ENCODE assay signal across 8 mouse cellular contexts in genomic region chr13:64275754-64276127, GRCm38 (mm10). TPM values are rescaled to one million over a fixed set of nuclear protein-coding genes. Genes with fewer than 3 reads are reported as not detected.
A peak's percentile ranks its signal among the peaks of the same experiment; 100 is the strongest.
DNase-seq lines count a peak whose midpoint lies in the region; ATAC-seq and TF ChIP-seq lines count a peak whose summit lies in the region.

No protein-coding gene starts in this region.

- no peak for TF ChIP-seq CTCF in MEL (IDR thresholded peaks at IDR 0.05 in 2 of 3, conservative IDR thresholded peaks at IDR 0.05 in 1 of 3; ENCODE audit: control insufficient read depth in 1 of 3, insufficient read depth in 1 of 3, low read depth in 2 of 3, low read length in 3 of 3, poor library complexity in 1 of 3, severe bottlenecking in 1 of 3)

- no peaks in the 10 kb centered on the region for H3K9me3 ChIP-seq in heart, embryonic 11.5 days (replicated peaks; ENCODE audit: control insufficient read depth, low read length)
- no peaks in the 10 kb centered on the region for H3K9me3 ChIP-seq in MEL (replicated peaks; ENCODE audit: insufficient read depth, low read length)
- no peaks in the 10 kb centered on the region for H3K9me3 ChIP-seq in hindbrain, embryonic 11.5 days (ENCODE audit: control insufficient read depth, low read length)

- peak; percentile 57 to 60; a peak in 3 of 4 replicates for TF ChIP-seq EP300 in MEL (IDR thresholded peaks at IDR 0.05; ENCODE audit: low read depth in 1 of 2, low read length in 2 of 2)

- peak overlapping the region; percentile 80 for H3K9ac ChIP-seq in heart, embryonic 11.5 days (ENCODE audit: low read depth, low read length)
- H3K9ac ChIP-seq in MEL (ENCODE audit: control insufficient read depth, low read depth, low read length, poor library complexity, severe bottlenecking), result peak overlapping the region; percentile 84
- H3K9ac ChIP-seq in hindbrain, embryonic 11.5 days (ENCODE audit: low read depth, low read length), result no peak overlapping the region

- TF ChIP-seq POLR2A in MEL (IDR thresholded peaks at IDR 0.05; ENCODE audit: control insufficient read depth in 1 of 2, insufficient read depth in 1 of 2, low read depth in 1 of 2, low read length in 2 of 2, poor library complexity in 1 of 2), result no peak; a peak in 1 of 4 replicates

- no peak for DNase-seq in heart, postnatal 10 days
- peak; percentile 84 for DNase-seq in MEL (ENCODE audit: low read depth, low spot score)
- DNase-seq in hindbrain, embryonic 11.5 days (ENCODE audit: low spot score), result no peak
- no peak for DNase-seq in layer of hippocampus, postnatal 25 days (ENCODE audit: extremely low spot score in 1 of 2, low spot score in 1 of 2)
- DNase-seq in spleen, postnatal 4 days (ENCODE audit: low spot score in 2 of 2), result no peak
- no peak for DNase-seq in adrenal gland, adult 8-10 months

- H3K4me3 ChIP-seq in heart, embryonic 11.5 days (ENCODE audit: low read depth, low read length), result peak overlapping the region; percentile 74
- peak overlapping the region; percentile 55 to 95 for H3K4me3 ChIP-seq in MEL (ENCODE audit: control insufficient read depth in 1 of 2, insufficient read depth in 1 of 2, low read depth in 2 of 2, low read length in 2 of 2)
- peak overlapping the region; percentile 72 for H3K4me3 ChIP-seq in hindbrain, embryonic 11.5 days (ENCODE audit: low read depth, low read length)

- 8% methylated on average over 9 of the region's 9 CpGs for WGBS in heart, embryonic 11.5 days (ENCODE audit: insufficient replicate concordance)
- 14% methylated on average over 9 of the region's 9 CpGs for WGBS in hindbrain, embryonic 11.5 days

- H3K27ac ChIP-seq in heart, embryonic 11.5 days (ENCODE audit: low read depth, low read length), result no peak overlapping the region
- peak overlapping the region; percentile 77 for H3K27ac ChIP-seq in MEL (ENCODE audit: control insufficient read depth, low read depth, low read length)
- H3K27ac ChIP-seq in hindbrain, embryonic 11.5 days (ENCODE audit: low read depth, low read length), result no peak overlapping the region

- H3K4me1 ChIP-seq in heart, embryonic 11.5 days (ENCODE audit: control insufficient read depth, insufficient read depth, low read length), result peaks cover 3% of the 10 kb centered on the region; the same call in 1 of the 2 replicates
- H3K4me1 ChIP-seq in MEL (ENCODE audit: control insufficient read depth in 1 of 2, insufficient read depth in 2 of 2, low read length in 2 of 2), result peaks cover 2 to 14% of the 10 kb centered on the region in 2 experiments; a peak in 3 of 4 replicates
- H3K4me1 ChIP-seq in hindbrain, embryonic 11.5 days (replicated peaks; ENCODE audit: control insufficient read depth, insufficient read depth, low read length), result no peaks in the 10 kb centered on the region

- H3K27me3 ChIP-seq in heart, embryonic 11.5 days (ENCODE audit: control insufficient read depth, insufficient read depth, low read length), result no peaks in the 10 kb centered on the region
- H3K27me3 ChIP-seq in MEL (ENCODE audit: control insufficient read depth in 1 of 2, insufficient read depth in 2 of 2, low read length in 2 of 2), result no peaks in the 10 kb centered on the region
- H3K27me3 ChIP-seq in hindbrain, embryonic 11.5 days (ENCODE audit: control insufficient read depth, insufficient read depth, low read length), result peaks cover 7% of the 10 kb centered on the region

- H3K79me2 ChIP-seq in MEL (ENCODE audit: control insufficient read depth, insufficient read depth, low read length, poor library complexity), result peaks cover 30% of the 10 kb centered on the region

- no peaks in the 10 kb centered on the region for H3K36me3 ChIP-seq in heart, embryonic 11.5 days (ENCODE audit: control insufficient read depth, insufficient read depth, low read length)
- H3K36me3 ChIP-seq in MEL (ENCODE audit: control insufficient read depth in 1 of 2, insufficient read depth in 2 of 2, low read length in 2 of 2), result peaks cover 0 to 18% of the 10 kb centered on the region in 2 experiments; a peak in 2 of 4 replicates
- H3K36me3 ChIP-seq in hindbrain, embryonic 11.5 days (ENCODE audit: control insufficient read depth, insufficient read depth, low read length), result no peaks in the 10 kb centered on the region

- no peak for ATAC-seq in heart, embryonic 11.5 days (replicated peaks; ENCODE audit: insufficient number of reproducible peaks, low FRiP score, low TSS enrichment)
- ATAC-seq in hindbrain, embryonic 11.5 days (ENCODE audit: low FRiP score), result no peak
- peak; percentile 26 for ATAC-seq in megakaryocyte progenitor cell, adult 5-6 weeks (replicated peaks; ENCODE audit: poor library complexity)

- peak overlapping the region; percentile 100 for H3K4me2 ChIP-seq in heart, embryonic 11.5 days
- H3K4me2 ChIP-seq in hindbrain, embryonic 11.5 days (replicated peaks; ENCODE audit: low read depth, low read length), result peak overlapping the region; percentile 99

- no peak for TF ChIP-seq RAD21 in MEL (IDR thresholded peaks at IDR 0.05; ENCODE audit: low read depth, low read length)

- intact Hi-C loops in heart, postnatal 10 days (cut with DNase I), result no loop called here

TF ChIP-seq in MEL, 35 proteins besides CTCF, POLR2A, EP300 and RAD21:
- no peak for TF ChIP-seq USF1 (IDR thresholded peaks at IDR 0.05; ENCODE audit: low read depth, low read length)
- peak; percentile 76 for TF ChIP-seq TBP (IDR thresholded peaks at IDR 0.05; ENCODE audit: low read depth, low read length)
- TF ChIP-seq MEF2A (IDR thresholded peaks at IDR 0.05; ENCODE audit: extremely low read depth, insufficient replicate concordance, low read depth, low read length, poor library complexity, severe bottlenecking), result no peak
- TF ChIP-seq JUND (IDR thresholded peaks at IDR 0.05; ENCODE audit: low read depth, low read length), result no peak
- TF ChIP-seq ZNF384 (IDR thresholded peaks at IDR 0.05; ENCODE audit: low read depth, low read length), result no peak
- TF ChIP-seq BHLHE40 (IDR thresholded peaks at IDR 0.05; ENCODE audit: borderline replicate concordance, low read depth, low read length), result no peak
- no peak for TF ChIP-seq CHD2 (IDR thresholded peaks at IDR 0.05; ENCODE audit: low read length)
- peak; percentile 80 for TF ChIP-seq TCF12 (IDR thresholded peaks at IDR 0.05; ENCODE audit: low read depth, low read length)
- no peak for TF ChIP-seq MAX (IDR thresholded peaks at IDR 0.05; ENCODE audit: low read length)
- TF ChIP-seq SIN3A (IDR thresholded peaks at IDR 0.05; ENCODE audit: low read length), result peak; percentile 59
- peak; percentile 51 for TF ChIP-seq TAL1 (IDR thresholded peaks at IDR 0.05; ENCODE audit: low read length)
- no peak for TF ChIP-seq KAT2A (conservative IDR thresholded peaks at IDR 0.05; ENCODE audit: low read depth, low read length)
- TF ChIP-seq CHD1 (IDR thresholded peaks at IDR 0.05; ENCODE audit: low read depth, low read length), result no peak
- TF ChIP-seq ETS1 (IDR thresholded peaks at IDR 0.05; ENCODE audit: low read depth, low read length), result peak; percentile 64
- no peak for TF ChIP-seq POLR2AphosphoS5 (IDR thresholded peaks at IDR 0.05; ENCODE audit: borderline replicate concordance, low read depth, low read length)
- no peak for TF ChIP-seq NRF1 (IDR thresholded peaks at IDR 0.05; ENCODE audit: insufficient read depth, low read depth, low read length, poor library complexity, severe bottlenecking)
- no peak for TF ChIP-seq MAFK (IDR thresholded peaks at IDR 0.05; ENCODE audit: borderline replicate concordance, low read depth, low read length)
- peak; percentile 78 for TF ChIP-seq GATA1 (IDR thresholded peaks at IDR 0.05; ENCODE audit: low read depth, low read length)
- TF ChIP-seq MXI1 (IDR thresholded peaks at IDR 0.05; ENCODE audit: low read depth, low read length), result 0 out of 2 replicates have a peak, but pooled peaks have one; percentile 19

RNA-seq across cellular contexts. Expression of gene Cdc14b, which starts 0.7 kb away (rescaled TPM):
- 21.6 and 29.5 TPM in 2 replicates for polyA plus RNA-seq in heart, embryonic 11.5 days (2014; fragmentation: Nextera tagmentation; extraction: Ambion mirVana)
- total RNA-seq in heart, postnatal 10 days (2021), result 10 to 100 TPM in 1 of 2 experiments, 1 to 10 TPM in 1; 9.3 to 10.3 TPM
- 18.7 and 22.2 TPM in 2 replicates for total RNA-seq in MEL (2012; rRNA removed)
- 10 to 100 TPM in 1 of 2 experiments, not detected in 1; 28.3 TPM for polyA plus RNA-seq in MEL (2012; ENCODE audit: insufficient read depth in 1 of 2, insufficient read length in 2 of 2, low read depth in 1 of 2, low replicate concordance in 2 of 2, missing spikeins in 1 of 2)
- 14.9 and 16.0 TPM in 2 replicates for polyA plus RNA-seq in hindbrain, embryonic 11.5 days (2014; fragmentation: Nextera tagmentation; extraction: Ambion mirVana)
- 1.6 and 1.9 TPM in 2 replicates for total RNA-seq in megakaryocyte progenitor cell, adult 5-6 weeks (2015)
- 0.74 and 2.4 TPM in 2 replicates for total RNA-seq in megakaryocyte progenitor cell, adult 5-6 weeks (2017)
- 1 to 10 TPM; 6.9 to 7.2 TPM for total RNA-seq in layer of hippocampus, postnatal 25 days (2021)
- 10 to 100 TPM; 11.0 to 21.2 (median 15.8) TPM for total RNA-seq in adrenal gland, adult 8-10 months (2022)

RNA-seq across cellular contexts. Expression of gene Aaed1, which starts 36.8 kb away (rescaled TPM):
- polyA plus RNA-seq in heart, embryonic 11.5 days (2014; fragmentation: Nextera tagmentation; extraction: Ambion mirVana), result 68.4 and 71.4 TPM in 2 replicates
- 10 to 100 TPM; 59.8 to 63.1 TPM for total RNA-seq in heart, postnatal 10 days (2021)
- total RNA-seq in MEL (2012; rRNA removed), result 4.2 and 4.4 TPM in 2 replicates
- polyA plus RNA-seq in MEL (2012; ENCODE audit: insufficient read depth in 1 of 2, insufficient read length in 2 of 2, low read depth in 1 of 2, low replicate concordance in 2 of 2, missing spikeins in 1 of 2), result 100 to 1,000 TPM in 1 of 2 experiments, 10 to 100 TPM in 1; 13.5 to 190 TPM
- polyA plus RNA-seq in hindbrain, embryonic 11.5 days (2014; fragmentation: Nextera tagmentation; extraction: Ambion mirVana), result 16.9 and 21.6 TPM in 2 replicates
- 19.6 and 20.3 TPM in 2 replicates for total RNA-seq in megakaryocyte progenitor cell, adult 5-6 weeks (2015)
- 33.1 and 42.4 TPM in 2 replicates for total RNA-seq in megakaryocyte progenitor cell, adult 5-6 weeks (2017)
- total RNA-seq in layer of hippocampus, postnatal 25 days (2021), result 10 to 100 TPM; 13.1 to 14.4 TPM
- total RNA-seq in adrenal gland, adult 8-10 months (2022), result 10 to 100 TPM; 44.6 to 57.2 (median 50.2) TPM
